Mouse (Mus musculus): Measurements from ENCODE around the gene Nle1. TPM values are rescaled to one million over a fixed set of nuclear protein-coding genes. Genes with fewer than 3 reads are reported as not detected.

Gene Nle1
- polyA plus RNA-seq, 1 experiment from 2014 or later = 24.0 TPM

DNA sequence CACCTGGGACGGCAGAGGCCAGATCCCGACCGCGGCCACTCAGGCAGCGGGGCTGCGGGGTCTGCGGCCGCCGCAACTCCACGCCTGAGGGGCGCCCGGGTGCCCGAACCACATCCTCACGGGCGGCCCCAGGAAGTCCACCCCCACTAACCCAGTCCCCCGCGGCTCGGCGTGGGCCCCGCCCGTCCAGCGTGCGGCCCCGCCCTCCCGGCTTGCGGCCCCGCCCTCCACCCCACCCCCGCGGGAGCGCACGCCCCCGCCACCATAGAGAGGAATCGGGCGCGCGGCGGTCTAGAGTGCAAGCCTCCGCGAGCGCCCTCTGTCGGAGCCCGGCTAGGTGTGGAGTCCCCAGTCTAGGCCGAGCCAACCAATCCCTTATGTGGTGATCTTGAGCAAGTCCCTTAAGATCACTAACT lies 37.2 kb downstream of the Nle1 start, which contains the start of gene Rffl:
Gene Rffl (minus strand): TSS at position 180 of the 416 bp plus-strand sequence.
- H3K4me1 ChIP-seq (replicated peaks; ENCODE audit: insufficient read depth, low read length) = no peaks in the 10 kb centered on the region
- WGBS = under 1% methylated on average over 43 of the region's 43 CpGs
- no peaks in the 10 kb centered on the region for H3K27me3 ChIP-seq (ENCODE audit: insufficient read depth, low read length)
- TF ChIP-seq CTCF (IDR thresholded peaks at IDR 0.05; ENCODE audit: low read depth) = peak; percentile 81
- H3K4me2 ChIP-seq (ENCODE audit: low read length) = peak within 1 kb of the TSS; percentile 79
- H3K4me3 ChIP-seq (replicated peaks; ENCODE audit: low read depth, low read length) = peak within 1 kb of the TSS; percentile 91
- H3K27ac ChIP-seq = peak within 1 kb of the TSS; percentile 94
- H3K36me3 ChIP-seq (ENCODE audit: insufficient read depth, low read length) = no peaks in the 10 kb centered on the region
- H3K9me3 ChIP-seq (replicated peaks; ENCODE audit: low read length) = no peaks in the 10 kb centered on the region
- peak; percentile 97 for DNase-seq (ENCODE audit: low spot score)
- peak within 1 kb of the TSS; percentile 85 for H3K9ac ChIP-seq (ENCODE audit: low read depth, low read length)
- ATAC-seq (replicated peaks; ENCODE audit: low FRiP score, low read depth) = peak; percentile 91

DNA sequence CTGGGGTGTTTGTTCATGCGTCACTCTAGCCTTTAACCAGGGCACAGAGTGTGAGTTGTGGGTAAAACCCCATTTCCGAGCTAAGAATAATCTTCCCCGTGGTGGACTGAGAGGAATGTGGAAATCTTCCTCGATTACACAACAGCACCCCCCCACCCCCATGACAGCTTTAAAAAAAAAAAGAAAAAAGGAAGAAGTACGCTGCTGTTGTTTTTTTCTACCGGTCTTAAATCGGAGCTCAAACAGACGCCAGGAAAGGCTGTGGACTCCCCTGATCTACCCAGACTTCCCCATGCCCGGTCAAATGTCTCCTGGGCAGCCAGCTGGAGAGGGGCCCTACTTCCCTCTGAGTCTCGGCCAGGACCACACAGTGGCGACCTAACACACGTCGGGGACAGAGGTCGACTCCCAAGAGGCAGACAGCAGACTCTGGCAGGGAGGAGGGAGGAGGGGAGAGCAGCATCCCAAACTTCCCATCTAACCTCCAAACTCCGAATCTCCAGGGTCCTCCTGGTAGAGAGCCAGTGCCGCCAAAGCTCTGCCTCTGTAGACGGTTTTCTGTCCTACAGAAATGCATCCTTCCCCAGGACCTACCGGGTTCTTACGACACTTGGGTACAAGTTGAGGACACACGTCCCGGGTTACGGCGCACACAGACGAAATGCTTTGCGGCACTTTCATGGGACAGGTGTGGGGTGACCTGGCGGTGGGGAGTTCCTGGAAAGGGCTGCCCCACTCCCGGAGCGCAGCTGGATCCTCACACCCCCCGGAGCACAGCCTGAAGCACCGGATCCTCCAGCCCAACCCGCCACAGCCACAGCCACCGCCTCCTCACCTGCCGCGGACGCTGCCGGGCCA lies 37.8 kb downstream of the Nle1 start:
- H3K4me1 ChIP-seq (replicated peaks; ENCODE audit: insufficient read depth, low read length) = no peaks in the 10 kb centered on the region
- ATAC-seq (replicated peaks; ENCODE audit: low FRiP score, low read depth) (peak; percentile 79), DNase-seq (ENCODE audit: low spot score) (peak; percentile 82)
- H3K4me2 ChIP-seq (ENCODE audit: low read length) = peak overlapping the region; percentile 79
- WGBS = under 1% methylated on average over 36 of the region's 36 CpGs
- H3K36me3 ChIP-seq (ENCODE audit: insufficient read depth, low read length) = no peaks in the 10 kb centered on the region
- 0 out of 2 replicates have a peak, but pooled peaks have one; percentile 1 for TF ChIP-seq CTCF (IDR thresholded peaks at IDR 0.05; ENCODE audit: low read depth)
- H3K9ac ChIP-seq (ENCODE audit: low read depth, low read length) = peak overlapping the region; percentile 85
- no peaks in the 10 kb centered on the region for H3K27me3 ChIP-seq (ENCODE audit: insufficient read depth, low read length)
- H3K27ac ChIP-seq = peak overlapping the region; percentile 94
- peak overlapping the region; percentile 91 for H3K4me3 ChIP-seq (replicated peaks; ENCODE audit: low read depth, low read length)
- no peaks in the 10 kb centered on the region for H3K9me3 ChIP-seq (replicated peaks; ENCODE audit: low read length)

GRCm38 (mm10) chr11:82869506-82870172 lies 38.6 kb downstream of the Nle1 start:
- TF ChIP-seq CTCF (IDR thresholded peaks at IDR 0.05; ENCODE audit: low read depth) = no peak
- Histone ChIP-seq H3K4me2 (ENCODE audit: low read length) (peak overlapping the region; percentile 79), H3K4me3 (replicated peaks; ENCODE audit: low read depth, low read length) (peak overlapping the region; percentile 91), H3K36me3 (ENCODE audit: insufficient read depth, low read length) (no peaks in the 10 kb centered on the region), H3K9ac (ENCODE audit: low read depth, low read length) (0 out of 2 replicates have a peak overlapping the region, but pooled peaks have one; percentile 85), H3K4me1 (replicated peaks; ENCODE audit: insufficient read depth, low read length) (no peaks in the 10 kb centered on the region), H3K27ac (peak overlapping the region; percentile 94), H3K9me3 (replicated peaks; ENCODE audit: low read length) (no peaks in the 10 kb centered on the region), H3K27me3 (ENCODE audit: insufficient read depth, low read length) (no peaks in the 10 kb centered on the region)
- 44% methylated on average over 9 of the region's 9 CpGs for WGBS
- no peak for DNase-seq (ENCODE audit: low spot score)
- ATAC-seq (replicated peaks; ENCODE audit: low FRiP score, low read depth) = no peak

- no peaks in the 10 kb centered on the region for H3K36me3 ChIP-seq (ENCODE audit: insufficient read depth, low read length)
- H3K27me3 ChIP-seq (ENCODE audit: insufficient read depth, low read length) = no peaks in the 10 kb centered on the region
- 79% methylated on average over 5 of the region's 5 CpGs for WGBS
- no peak for DNase-seq (ENCODE audit: low spot score)
- H3K4me2 ChIP-seq (ENCODE audit: low read length) = no peak overlapping the region
- no peak overlapping the region for H3K9ac ChIP-seq (ENCODE audit: low read depth, low read length)
- H3K9me3 ChIP-seq (replicated peaks; ENCODE audit: low read length) = no peaks in the 10 kb centered on the region
- no peak for TF ChIP-seq CTCF (IDR thresholded peaks at IDR 0.05; ENCODE audit: low read depth)
- ATAC-seq (replicated peaks; ENCODE audit: low FRiP score, low read depth) = no peak
- no peak overlapping the region for H3K27ac ChIP-seq
- H3K4me3 ChIP-seq (replicated peaks; ENCODE audit: low read depth, low read length) = no peak overlapping the region
- H3K4me1 ChIP-seq (replicated peaks; ENCODE audit: insufficient read depth, low read length) = no peaks in the 10 kb centered on the region
Observed at GRCm38 (mm10) chr11:82867956-82868355, 40.3 kb downstream of the Nle1 start.

- H3K4me3 ChIP-seq (replicated peaks; ENCODE audit: low read depth, low read length) = no peak overlapping the region
Observed at GRCm38 (mm10) chr11:82866850-82867564, 41.2 kb downstream of the Nle1 start.

DNA sequence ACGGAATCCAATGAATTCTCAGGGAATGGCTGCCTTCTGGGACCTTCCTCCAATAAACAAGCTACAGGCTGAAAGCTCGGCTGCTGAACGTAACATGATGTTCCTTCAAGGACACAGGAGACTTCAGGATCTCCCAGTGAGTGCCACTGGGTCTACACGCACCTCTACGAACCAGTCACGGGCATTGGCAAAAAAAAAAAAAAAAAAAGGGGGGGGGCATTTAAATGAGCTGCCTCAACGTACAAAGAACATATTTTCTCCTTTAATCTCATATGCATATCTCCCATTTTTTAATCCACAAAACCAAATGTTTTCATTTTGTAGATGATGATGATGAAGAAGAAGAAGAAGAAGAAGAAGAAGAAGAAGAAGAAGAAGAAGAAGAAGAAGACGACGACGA lies 42.3 kb downstream of the Nle1 start:
- ATAC-seq (replicated peaks; ENCODE audit: low FRiP score, low read depth) = no peak
- H3K9ac ChIP-seq (ENCODE audit: low read depth, low read length) = no peak overlapping the region
- TF ChIP-seq CTCF (IDR thresholded peaks at IDR 0.05; ENCODE audit: low read depth) = no peak
- H3K27ac ChIP-seq = no peak overlapping the region
- H3K4me3 ChIP-seq (replicated peaks; ENCODE audit: low read depth, low read length) = no peak overlapping the region
- H3K9me3 ChIP-seq (replicated peaks; ENCODE audit: low read length) = no peaks in the 10 kb centered on the region
- no peaks in the 10 kb centered on the region for H3K27me3 ChIP-seq (ENCODE audit: insufficient read depth, low read length)
- H3K36me3 ChIP-seq (ENCODE audit: insufficient read depth, low read length) = no peaks in the 10 kb centered on the region
- WGBS = 79% methylated on average over 10 of the region's 10 CpGs
- peaks cover 5% of the 10 kb centered on the region; the same call in 1 of the 2 replicates for H3K4me1 ChIP-seq (replicated peaks; ENCODE audit: insufficient read depth, low read length)
- DNase-seq (ENCODE audit: low spot score) = no peak
- no peak overlapping the region for H3K4me2 ChIP-seq (ENCODE audit: low read length)

More at GRCm38 (mm10) chr11:82866850-82867564, 41.2 kb downstream of the Nle1 start:
- Histone ChIP-seq H3K27ac (no peak overlapping the region), H3K4me2 (ENCODE audit: low read length) (no peak overlapping the region), H3K9me3 (replicated peaks; ENCODE audit: low read length) (no peaks in the 10 kb centered on the region), H3K9ac (ENCODE audit: low read depth, low read length) (no peak overlapping the region), H3K27me3 (ENCODE audit: insufficient read depth, low read length) (no peaks in the 10 kb centered on the region), H3K4me1 (replicated peaks; ENCODE audit: insufficient read depth, low read length) (no peaks in the 10 kb centered on the region), H3K36me3 (ENCODE audit: insufficient read depth, low read length) (no peaks in the 10 kb centered on the region)
- TF ChIP-seq CTCF (IDR thresholded peaks at IDR 0.05; ENCODE audit: low read depth) = no peak
- WGBS = 38% methylated on average over 7 of the region's 7 CpGs
- no peak for DNase-seq (ENCODE audit: low spot score)
- ATAC-seq (replicated peaks; ENCODE audit: low FRiP score, low read depth) = no peak
